Mouse (Mus musculus): ENCODE measurements around the gene Mtf1.

DNA sequence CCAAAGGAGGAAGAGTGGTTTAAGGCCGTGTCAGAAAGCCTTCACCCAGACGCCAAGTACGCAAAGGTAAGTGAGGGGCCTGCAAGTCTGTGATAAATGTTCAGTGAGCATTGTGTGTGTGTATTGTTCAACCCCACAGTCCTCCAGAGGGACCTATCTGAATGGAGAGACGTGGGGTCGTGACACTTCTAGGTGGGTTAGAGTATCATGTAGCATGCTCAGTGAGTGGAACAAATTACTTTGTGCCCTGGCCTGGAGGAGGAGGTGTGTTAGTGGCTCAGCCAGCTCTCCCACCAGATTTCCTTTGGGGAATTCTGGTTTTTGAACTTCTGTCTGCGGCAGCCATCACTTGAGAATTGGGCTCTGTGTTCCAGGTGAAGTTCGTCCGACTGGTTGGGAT is 18.0 kb upstream of the Mtf1 start:
- TF ChIP-seq CTCF (IDR thresholded peaks at IDR 0.05; ENCODE audit: low read depth) (no peak), EP300 (IDR thresholded peaks at IDR 0.05; ENCODE audit: low read depth) (no peak)

Measured in liver, postnatal 0 days (tissue).